Comparison of ENCODE assay signal across 8 mouse cellular contexts in the genomic region with DNA sequence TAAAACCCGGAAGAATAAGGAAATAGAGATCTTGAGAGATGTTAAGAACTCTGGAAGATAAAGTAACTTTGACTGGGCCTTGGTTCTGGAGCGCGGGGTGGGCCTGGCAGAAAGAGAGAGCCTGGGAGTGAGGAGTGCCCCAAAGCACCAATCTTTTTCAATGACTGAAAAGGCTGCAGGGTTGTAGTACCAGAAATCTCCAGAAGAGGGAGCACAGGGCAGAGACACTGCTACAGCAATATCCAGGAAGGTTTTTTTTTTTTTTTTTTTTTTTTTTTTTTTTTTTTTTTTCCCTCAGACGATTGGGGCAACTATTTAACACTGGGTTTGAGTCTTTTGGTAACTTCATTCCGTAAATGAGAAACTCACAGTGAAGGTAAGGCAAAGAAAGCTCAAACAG.
DNase-seq lines count a peak whose midpoint lies in the region.

No protein-coding gene starts in this region.

- peak; percentile 61 for DNase-seq in A20 (ENCODE audit: low read depth, low spot score)
- DNase-seq in NIH3T3 (ENCODE audit: low read depth) = peak; percentile 85
- DNase-seq in cerebellum, postnatal 36 days = peak; percentile 84 to 95
- peak; percentile 87 for DNase-seq in gastrocnemius, postnatal 10 days
- DNase-seq in kidney, postnatal 14 days = peak; percentile 88
- peak; percentile 65 to 81 for DNase-seq in lung, adult 18-20 months
- DNase-seq in retina, postnatal 7 days (ENCODE audit: low read depth, low spot score) = peak; percentile 71
- DNase-seq in urinary bladder, postnatal 25 days (ENCODE audit: low spot score) = peak; percentile 84

Comparison
In these comparisons a context has a peak if more than half of its experiments do, and no peak if none do; other contexts are left out.
1. Peak in every context shown above with its lines: DNase-seq.